Mouse (Mus musculus) lung, postnatal 0 days (tissue): ENCODE results near the gene Setd3.

Experiments
- CTCF ChIP-seq: IDR thresholded peaks from 2 replicates; pipeline ENCODE4 v1.5.1; 2016; ENCODE audit warnings: antibody characterized with exemption, mild to moderate bottlenecking
- EP300 ChIP-seq: IDR thresholded peaks from 2 replicates; pipeline ENCODE4 v1.6.1; 2016; ENCODE audit warnings: antibody characterized with exemption, mild to moderate bottlenecking, control low read depth

GRCm38 (mm10) chr12:108098201-108098980 is 80.7 kb downstream of the Setd3 start:
- TF ChIP-seq CTCF, result no peak
- no peak for TF ChIP-seq EP300
